Comparison of ENCODE assay signal across 25 mouse cellular contexts in the genomic region with DNA sequence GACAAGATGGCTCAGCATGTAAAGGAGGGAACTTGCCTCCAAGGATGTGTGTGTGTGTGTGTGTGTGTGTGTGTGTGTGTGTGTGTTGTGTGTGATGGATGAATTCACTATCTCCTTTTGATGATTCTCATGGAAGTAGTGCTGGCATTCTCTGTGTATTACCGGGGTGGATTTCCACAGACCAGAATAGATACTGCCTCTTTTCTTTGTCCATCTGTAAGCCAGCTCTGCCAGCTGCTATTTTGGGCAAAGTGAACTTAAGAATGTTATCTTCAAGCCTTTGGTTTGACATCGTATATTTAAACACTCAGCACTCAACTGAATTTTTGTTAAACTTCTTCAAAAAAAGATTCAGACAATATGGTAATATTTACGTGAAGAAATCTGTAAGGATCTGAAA. TPM values are rescaled to one million over a fixed set of nuclear protein-coding genes. Genes with fewer than 3 reads are reported as not detected.
A peak's percentile ranks its signal among the peaks of the same experiment; 100 is the strongest.
DNase-seq lines count a peak whose midpoint lies in the region; TF ChIP-seq lines count a peak whose summit lies in the region.
"Had no signal": no experiment of that assay in that cellular context is flagged by ENCODE, and none has a peak within 500 bp of the region (broad histone marks: within the 10 kb centered on the region; RNA-seq: fewer than 3 reads in every experiment).

No protein-coding gene starts in this region.

- peaks cover 23% of the 10 kb centered on the region for H3K4me1 ChIP-seq in heart, embryonic 10.5 days
- no peaks in the 10 kb centered on the region for H3K4me1 ChIP-seq in olfactory bulb, adult 2 months (ENCODE audit: control insufficient read depth, insufficient read depth, low read length)

- TF ChIP-seq POLR2A in olfactory bulb, adult 2 months (IDR thresholded peaks at IDR 0.05; ENCODE audit: insufficient read depth, low read depth, low read length): no peak

- TF ChIP-seq CTCF in olfactory bulb, adult 2 months (IDR thresholded peaks at IDR 0.05; ENCODE audit: insufficient read depth, low read depth, low read length): no peak

- H3K27ac ChIP-seq in heart, embryonic 10.5 days: peak overlapping the region; percentile 42; the same call in 1 of the 2 replicates
- peak overlapping the region; percentile 82; the same call in 1 of the 2 replicates for H3K27ac ChIP-seq in olfactory bulb, adult 2 months (ENCODE audit: insufficient read depth, low read depth, low read length)
- H3K27ac ChIP-seq: embryonic facial prominence, embryonic 10.5 days; forebrain, embryonic 15.5 days; heart, embryonic 15.5 days; kidney, embryonic 15.5 days; limb, embryonic 10.5 days; liver, embryonic 15.5 days; lung, embryonic 15.5 days had no signal

- intact Hi-C loops in heart, postnatal 10 days (cut with DNase I): no loop called here
- intact Hi-C loops in left cerebral cortex, postnatal 36 days (cut with DNase I): no loop called here

- no peak overlapping the region for H3K4me3 ChIP-seq in heart, embryonic 10.5 days
- no peak overlapping the region for H3K4me3 ChIP-seq in olfactory bulb, adult 2 months (ENCODE audit: insufficient read depth, low read depth, low read length)
- H3K4me3 ChIP-seq: embryonic facial prominence, embryonic 10.5 days; forebrain, embryonic 15.5 days; heart, embryonic 15.5 days; kidney, embryonic 15.5 days; limb, embryonic 10.5 days; liver, embryonic 15.5 days; lung, embryonic 15.5 days; megakaryocyte, embryonic 14.5 days had no signal

- H3K9me3 ChIP-seq in heart, embryonic 10.5 days: no peaks in the 10 kb centered on the region
- H3K9me3 ChIP-seq: embryonic facial prominence, embryonic 10.5 days; forebrain, embryonic 15.5 days; heart, embryonic 15.5 days; kidney, embryonic 15.5 days; limb, embryonic 10.5 days; liver, embryonic 15.5 days; lung, embryonic 15.5 days had no signal

- no peak for DNase-seq in heart, embryonic 10.5 days (ENCODE audit: low spot score)
- no peak for DNase-seq in heart, postnatal 10 days
- DNase-seq in left cerebral cortex, adult 11 months (ENCODE audit: low spot score): peak; percentile 27
- no peak for DNase-seq in left cerebral cortex, postnatal 36 days (ENCODE audit: low spot score in 2 of 2)
- peak; percentile 10 to 38 for DNase-seq in right cerebral cortex, postnatal 36 days (ENCODE audit: low spot score in 2 of 2)
- no peak for DNase-seq in urinary bladder, postnatal 36 days (ENCODE audit: low spot score in 2 of 2)
- DNase-seq: adrenal gland, postnatal 36 days; cerebellum, adult 11 months; cerebellum, postnatal 10 days; gastrocnemius, postnatal 14 days; kidney, postnatal 4 days; liver; lung, postnatal 36 days; midbrain, embryonic 14.5 days; spleen, adult 18-20 months; thymus, postnatal 14 days had no signal

- no peaks in the 10 kb centered on the region for H3K36me3 ChIP-seq in heart, embryonic 10.5 days
- H3K36me3 ChIP-seq: embryonic facial prominence, embryonic 10.5 days; forebrain, embryonic 15.5 days; heart, embryonic 15.5 days; kidney, embryonic 15.5 days; limb, embryonic 10.5 days; liver, embryonic 15.5 days; lung, embryonic 15.5 days had no signal

- no peaks in the 10 kb centered on the region for H3K27me3 ChIP-seq in heart, embryonic 10.5 days (ENCODE audit: insufficient read depth, poor library complexity, severe bottlenecking)
- H3K27me3 ChIP-seq: forebrain, embryonic 15.5 days; heart, embryonic 15.5 days; kidney, embryonic 15.5 days; liver, embryonic 15.5 days; lung, embryonic 15.5 days; megakaryocyte, embryonic 14.5 days had no signal

- WGBS in heart, embryonic 10.5 days: 51% methylated on average over 3 of the region's 3 CpGs
- WGBS in olfactory bulb, adult 2 months: 28% methylated on average over 3 of the region's 3 CpGs

RNA-seq across cellular contexts. Expression of gene Tmx4, which starts 5.1 kb away (rescaled TPM):
- polyA plus RNA-seq in heart, embryonic 10.5 days (2016; fragmentation: Nextera tagmentation; extraction: Ambion mirVana): 27.1 and 39.6 TPM in 2 replicates
- 10 to 100 TPM; 62.3 to 65.6 TPM for total RNA-seq in heart, postnatal 10 days (2021)
- 100 to 1,000 TPM; 168 to 169 TPM for total RNA-seq in left cerebral cortex, postnatal 36 days (2021)
- 139 TPM in 1 of 2 replicates, not detected in the other for polyA plus RNA-seq in olfactory bulb, adult 2 months (2012; ENCODE audit: insufficient read depth, insufficient read length, low replicate concordance, missing spikeins)

Comparison
In these comparisons a context has a peak if more than half of its experiments do, and no peak if none do; other contexts are left out.
1. DNase-seq: peak in left cerebral cortex, adult 11 months (single experiment) and right cerebral cortex, postnatal 36 days (2 of 2); none in heart, embryonic 10.5 days (single experiment), heart, postnatal 10 days (0 of 2), left cerebral cortex, postnatal 36 days (0 of 2) and urinary bladder, postnatal 36 days (0 of 2).